Mouse (Mus musculus): ENCODE results near the gene Pdxdc1.

DNA sequence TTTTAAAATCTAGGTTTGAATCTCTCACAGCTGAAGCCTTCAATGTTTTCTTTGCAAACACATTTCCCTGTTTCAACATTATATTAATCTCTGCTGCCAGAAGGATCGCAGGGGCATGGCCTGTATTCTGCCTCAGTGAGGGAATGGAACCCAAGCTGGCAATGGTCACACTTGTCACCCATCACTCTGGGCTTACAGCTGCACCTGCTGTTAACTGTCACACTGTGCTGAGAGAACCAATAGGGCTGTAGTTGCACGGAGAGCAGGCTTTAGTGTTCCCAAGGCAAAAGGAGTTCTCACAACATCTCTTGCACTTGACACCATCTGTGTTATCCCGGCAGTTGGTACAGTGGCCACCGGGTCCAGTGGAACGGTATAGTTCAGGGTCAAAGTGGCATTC is 17.2 kb upstream of the Pdxdc1 start:
- TF ChIP-seq CTCF (IDR thresholded peaks at IDR 0.05; ENCODE audit: low read depth, low read length) (no peak), POLR2A (IDR thresholded peaks at IDR 0.05; ENCODE audit: insufficient read depth, low read length) (no peak), EP300 (IDR thresholded peaks at IDR 0.05; ENCODE audit: insufficient read depth, low read depth, low read length) (no peak)

Data from ES-Bruce4 (cell line).